Mouse (Mus musculus) left cerebral cortex, adult 18-20 months (tissue): ENCODE results near the gene Traf5. TPM values are rescaled to one million over a fixed set of nuclear protein-coding genes. Genes with fewer than 3 reads are reported as not detected.
A peak's percentile ranks its signal among the peaks of the same experiment; 100 is the strongest.

ENCODE experiments used
- DNase-seq, 2 experiments: peaks; one replicate each; pipeline ENCODE4 v3.0.0; 2021 to 2022; ENCODE audit warnings: low spot score in 2 of 2, mixed read lengths in 1 of 2
- long read RNA-seq, 2 experiments: library from polyadenylated mRNA; stranded (forward); transcript quantifications; one replicate each; pipeline ENCODE4 v2.0.0; 2021
- total RNA-seq, 2 experiments: library from RNA; stranded (reverse); gene quantifications; 2 replicates each; pipeline ENCODE4 v1.2.3; 2021

Gene Traf5
- 1 to 10 TPM; 4.6 to 7.4 TPM for total RNA-seq
- long read RNA-seq, experiment 1, partial matches to known transcripts: 0 of 2 reads
- long read RNA-seq, experiment 1, other reads (novel, unspliced or antisense): 2 of 2 reads
- long read RNA-seq, experiment 2, partial matches to known transcripts: 0 of 1 reads
- long read RNA-seq, experiment 2, other reads (novel, unspliced or antisense): 1 of 1 reads

DNA sequence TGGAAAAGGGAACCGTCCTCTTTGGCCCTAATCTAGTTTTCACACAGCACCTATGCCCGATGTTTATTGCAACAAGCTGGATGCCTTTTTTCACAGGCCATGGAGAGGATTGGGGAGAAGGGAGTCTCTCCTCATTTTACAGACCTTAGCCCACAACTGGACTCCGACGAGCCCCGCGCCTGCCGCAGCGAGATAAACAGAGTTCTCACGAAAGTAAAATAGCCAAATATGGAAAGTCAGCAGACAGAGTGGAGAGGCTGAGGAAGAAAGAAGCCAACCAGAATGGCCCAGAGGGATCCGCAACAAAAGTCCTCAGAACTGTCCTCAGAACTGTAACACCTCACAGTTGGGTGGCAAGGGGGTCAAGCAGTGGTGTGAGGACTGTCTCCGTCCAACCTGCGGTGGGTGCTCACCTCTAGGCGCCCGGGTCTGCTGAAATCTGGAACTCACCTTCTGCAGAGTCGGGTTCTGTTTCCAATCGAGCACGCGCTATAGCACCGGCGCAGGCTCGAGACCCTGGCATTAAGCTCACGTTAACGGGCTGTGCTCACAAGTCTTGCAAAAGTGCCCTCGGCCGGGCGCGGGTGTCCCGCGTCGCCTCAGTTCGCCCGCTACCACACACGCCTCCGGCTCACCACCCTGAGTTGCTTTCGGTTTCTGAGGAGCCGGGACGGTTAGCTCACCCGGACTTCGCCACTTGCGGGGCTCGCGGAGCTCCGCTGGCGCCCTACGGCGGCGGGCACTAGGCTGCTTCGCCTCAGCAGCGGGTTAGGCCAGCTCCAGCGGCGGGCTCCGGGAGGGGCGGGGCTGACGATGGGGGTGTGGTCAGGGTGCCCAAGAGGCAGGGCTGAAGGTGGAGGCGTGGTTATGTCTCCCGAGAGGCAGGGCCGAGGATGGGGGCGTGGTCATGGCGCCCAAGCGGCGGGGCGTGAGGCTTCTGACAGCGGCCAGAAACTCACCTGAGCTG is at the start of gene Traf5:
Traf5 (minus strand) TSS at position 754 of the 967 bp plus-strand sequence.
- DNase-seq: peak; percentile 92 to 94

DNA sequence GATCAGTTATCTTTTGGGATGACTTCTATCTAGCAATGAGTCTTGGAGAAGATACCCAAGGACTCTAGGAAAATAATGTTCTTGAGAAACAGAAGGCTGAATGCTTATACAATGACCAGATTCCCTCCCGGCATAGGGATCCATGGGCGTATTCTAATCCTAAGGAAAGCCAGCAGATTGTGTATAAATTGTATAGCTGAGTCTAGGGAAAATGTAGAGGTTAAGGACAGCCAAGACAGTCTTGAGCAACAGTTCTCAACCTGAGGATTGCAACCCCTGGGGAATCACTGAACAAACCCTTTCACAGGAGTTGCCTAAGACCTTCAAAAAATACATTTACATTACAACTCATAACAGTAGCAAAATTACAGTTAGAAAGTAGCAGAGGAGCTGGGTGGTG is 48.0 kb upstream of the Traf5 start:
- no peak for DNase-seq

GRCm38 (mm10) chr1:192137926-192138910 is 45.9 kb upstream of the Traf5 start, which contains the start of gene Rcor3:
TSS of gene Rcor3 (minus strand) at chr1:192138062.
- DNase-seq: peak; percentile 63 to 82

GRCm38 (mm10) chr1:192137291-192137925 is 45.0 kb upstream of the Traf5 start:
- peak; percentile 10 to 29 for DNase-seq

- DNase-seq: peak; percentile 81
Measured at GRCm38 (mm10) chr1:192136561-192137290, 44.4 kb upstream of the Traf5 start.

DNA sequence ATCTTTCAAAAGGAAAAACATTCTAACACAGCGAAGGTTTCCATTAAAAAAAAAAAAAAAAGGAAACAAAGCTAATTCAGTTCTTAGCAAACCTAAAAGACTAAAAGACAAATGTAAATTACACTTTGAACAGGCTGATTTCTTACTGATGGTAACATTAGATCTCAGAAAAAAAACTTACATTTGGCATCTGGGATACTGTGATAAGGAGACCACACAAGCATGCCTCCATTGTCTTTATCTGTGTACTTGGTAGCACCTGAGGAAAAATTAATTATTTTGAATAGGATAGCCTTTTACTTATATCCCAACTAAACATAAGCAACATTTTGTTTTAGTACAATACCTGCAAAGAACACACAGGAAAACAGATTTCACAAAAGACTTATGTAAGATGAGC is 37.8 kb upstream of the Traf5 start:
- DNase-seq: no peak

- no peak for DNase-seq
Measured at GRCm38 (mm10) chr1:192128343-192128742, 36.0 kb upstream of the Traf5 start.

DNA sequence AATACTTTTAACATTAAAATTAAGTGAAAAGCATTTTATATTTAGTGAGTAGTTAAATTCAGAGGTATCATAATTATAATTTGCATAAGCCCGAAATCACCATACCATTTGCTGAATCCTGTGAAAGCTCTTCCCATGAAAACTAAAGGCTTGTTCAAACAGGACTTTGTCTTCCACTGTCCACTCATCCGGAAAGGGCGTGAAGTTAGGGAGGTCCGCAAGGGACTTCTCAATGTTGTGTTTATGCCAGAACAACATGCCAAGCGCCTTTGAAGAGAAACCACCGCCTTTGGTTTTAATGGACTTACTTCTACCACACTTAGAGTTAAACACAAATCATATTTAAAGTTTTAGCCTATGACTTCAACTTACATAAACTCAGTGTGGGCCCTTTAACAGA is 33.4 kb upstream of the Traf5 start:
- no peak for DNase-seq

DNA sequence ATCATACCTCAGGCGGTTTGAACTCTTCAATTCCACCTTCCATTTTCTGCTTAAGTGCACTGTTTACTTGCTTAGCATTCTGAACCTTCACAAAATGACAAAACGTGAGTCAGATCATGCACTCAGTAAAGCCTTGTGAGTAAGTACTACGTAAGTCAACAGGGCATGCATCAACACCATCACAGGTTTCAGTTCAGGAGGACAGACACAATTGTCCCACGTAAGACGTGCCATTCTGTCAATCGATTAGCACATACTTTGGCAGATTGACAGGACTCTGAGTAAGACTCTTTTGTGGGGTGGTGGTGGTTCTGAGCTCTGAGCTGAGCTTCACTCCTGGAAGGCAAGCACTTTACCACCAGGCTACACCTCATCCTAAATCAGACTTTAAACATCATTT is 23.9 kb upstream of the Traf5 start:
- no peak for DNase-seq

- no peak for DNase-seq
Measured at GRCm38 (mm10) chr1:192115378-192115777, 23.0 kb upstream of the Traf5 start.

GRCm38 (mm10) chr1:192109169-192109568 is 16.8 kb upstream of the Traf5 start:
- no peak for DNase-seq

- DNase-seq: peak; percentile 30 to 31
Measured at GRCm38 (mm10) chr1:192107352-192107751, 15.0 kb upstream of the Traf5 start.

GRCm38 (mm10) chr1:192105902-192106389 is 13.6 kb upstream of the Traf5 start:
- DNase-seq: no peak

GRCm38 (mm10) chr1:192104021-192104420 is 11.7 kb upstream of the Traf5 start:
- DNase-seq: no peak

DNA sequence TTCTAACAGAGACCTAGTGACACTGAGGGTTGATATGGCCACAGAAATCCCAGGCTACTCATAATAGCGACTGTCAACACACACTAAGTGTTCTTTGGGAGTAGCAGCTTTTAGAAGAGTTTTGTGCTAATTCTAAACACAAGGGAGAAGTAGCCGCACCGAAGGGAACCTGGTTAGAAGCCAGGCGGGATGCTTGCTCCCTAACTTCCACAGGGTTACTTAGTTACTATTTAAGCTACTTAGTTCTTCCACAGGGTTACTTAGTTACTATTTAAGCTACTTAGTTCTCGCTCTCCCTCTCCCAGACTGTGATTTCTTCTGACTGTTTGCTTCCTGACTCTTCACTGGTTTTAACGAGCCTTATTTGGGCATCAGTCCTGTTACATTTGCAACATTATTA is 10.8 kb upstream of the Traf5 start:
- DNase-seq: no peak

- DNase-seq: peak; percentile 65 to 75
Measured at GRCm38 (mm10) chr1:192101359-192101758, 9.0 kb upstream of the Traf5 start.

GRCm38 (mm10) chr1:192100742-192101141 is 8.4 kb upstream of the Traf5 start:
- DNase-seq: no peak

DNA sequence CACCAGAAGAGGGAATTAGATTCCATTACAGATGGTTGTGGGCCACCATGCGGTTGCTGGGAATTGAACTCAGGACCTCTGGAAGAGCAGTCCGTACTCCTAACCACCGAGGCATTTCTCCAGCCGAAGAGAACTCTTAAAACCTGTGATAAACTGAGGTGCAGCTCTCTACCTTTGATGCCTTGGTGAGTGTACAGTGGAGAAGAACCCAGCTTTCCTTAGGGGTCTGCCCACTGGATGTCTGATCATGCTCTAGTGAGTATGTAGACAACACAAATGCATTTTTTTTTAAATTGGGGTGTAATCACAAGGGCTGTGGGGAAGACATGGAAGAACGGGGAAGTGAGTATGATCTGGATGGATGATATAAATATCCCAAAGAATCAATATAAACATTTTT is 3.3 kb upstream of the Traf5 start:
- no peak for DNase-seq

DNA sequence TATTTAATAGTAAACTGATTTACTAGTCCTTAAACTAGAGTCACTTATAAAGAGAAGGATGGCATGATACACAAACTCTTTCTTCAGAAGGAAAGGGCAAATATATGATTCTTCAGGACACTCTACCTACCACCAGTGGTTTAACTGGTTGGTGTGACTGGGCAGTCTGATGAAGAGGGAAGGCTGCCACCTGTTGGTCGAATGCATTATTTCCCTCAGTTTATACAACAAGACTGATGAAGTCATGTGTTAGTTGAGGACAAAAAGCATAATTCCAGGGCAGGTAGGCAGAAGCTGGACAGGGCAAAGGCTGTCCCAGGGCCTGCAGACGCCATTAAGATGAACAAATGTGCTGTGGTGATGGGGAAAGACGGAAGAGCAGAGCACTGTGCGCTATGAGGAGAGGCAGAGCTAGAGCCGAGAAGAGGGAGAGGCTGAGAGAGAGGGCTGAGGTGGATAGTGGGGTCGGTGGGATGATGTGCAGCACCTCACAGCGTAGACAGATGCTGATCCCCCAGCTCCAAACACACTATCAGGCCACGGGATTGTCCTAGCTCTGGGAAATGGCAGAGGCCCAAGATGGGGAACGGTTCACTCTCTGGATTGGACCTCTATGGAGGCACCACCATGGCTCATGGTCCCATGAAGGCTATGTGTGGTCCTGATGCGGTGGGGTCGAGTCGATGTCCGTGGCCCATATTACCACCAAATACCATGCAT is 2.3 kb upstream of the Traf5 start:
- DNase-seq: peak; percentile 47 to 72
